Mouse (Mus musculus): ENCODE results near the gene Vmn1r27.

Gene Vmn1r27

DNA sequence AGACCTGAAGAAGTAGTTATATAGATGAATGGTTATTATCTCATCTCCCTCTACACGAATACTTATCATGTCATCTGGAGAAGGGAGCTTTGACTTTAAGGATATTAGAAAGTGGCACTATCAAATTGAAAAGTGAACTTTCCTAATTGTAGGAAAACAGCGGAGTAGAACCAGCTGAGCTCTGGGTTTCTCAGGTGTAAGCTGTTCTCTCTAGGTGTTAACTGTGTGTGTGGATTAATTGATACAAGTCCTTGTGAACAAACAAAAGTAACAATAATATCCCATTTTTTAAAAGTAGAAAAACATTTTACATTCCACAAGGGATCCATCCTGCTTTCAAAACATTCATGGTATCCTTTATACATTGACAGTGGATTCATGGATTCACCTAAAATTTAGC, at the start of gene Vmn1r27:
TSS of gene Vmn1r27 (minus strand) at position 101 of the 400 bp plus-strand sequence.
- no peak for DNase-seq (ENCODE audit: low read depth)

DNA sequence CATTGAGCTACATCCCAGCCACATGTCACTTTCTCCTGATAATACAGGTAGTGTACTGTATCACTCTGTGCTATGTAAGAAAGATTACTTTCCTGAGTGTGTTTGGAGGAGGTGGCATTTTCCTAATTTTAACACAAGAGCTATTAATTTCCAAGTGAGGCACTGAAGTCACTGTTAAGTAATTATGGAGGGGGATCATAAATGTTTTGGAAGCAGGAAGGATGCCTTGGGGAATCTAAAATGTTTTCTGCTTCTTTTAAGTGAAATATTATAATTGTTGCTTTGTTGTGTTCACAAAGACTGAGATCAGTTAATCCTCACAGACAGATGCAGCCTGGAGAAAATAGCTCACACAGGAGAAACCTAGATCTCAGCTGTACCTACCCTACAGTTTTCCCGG, 43.1 kb upstream of the Vmn1r27 start, which contains the start of gene Vmn1r28:
TSS of gene Vmn1r28 (plus strand) at position 301 of the 400 bp plus-strand sequence.
- no peak for DNase-seq (ENCODE audit: low read depth)

DNA sequence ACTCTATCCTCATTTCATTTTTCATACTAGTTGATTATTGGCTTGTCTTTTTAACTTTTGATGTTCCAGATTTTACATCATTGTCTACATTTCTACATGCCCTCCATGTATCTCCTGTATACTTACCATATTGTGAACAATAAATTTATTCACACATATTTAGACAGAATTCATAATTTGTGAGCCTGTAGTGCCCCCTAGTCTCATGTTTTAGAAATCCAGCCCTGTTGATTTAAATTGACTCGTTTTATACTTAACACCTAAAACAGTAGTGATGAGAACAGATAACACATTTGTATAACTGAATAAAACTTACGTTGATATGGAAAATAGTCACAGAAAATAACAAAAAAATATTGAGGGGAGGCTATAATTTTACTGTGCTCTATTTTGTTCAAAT, 2.5 kb downstream of the Vmn1r27 start:
- peak; percentile 3 for DNase-seq (ENCODE audit: low read depth)

Data from NIH3T3 (cell line).